Mouse (Mus musculus) olfactory bulb, adult 2 months (tissue): Measurements from ENCODE around the gene Slc22a16.

Experiments used
- CTCF ChIP-seq: fragments of 200-500 bp; IDR thresholded peaks from 2 replicates; pipeline ENCODE4 v1.5.1; 2012; ENCODE audit warnings: low read depth, mild to moderate bottlenecking, low read length, moderate library complexity; ENCODE audit not compliant: insufficient read depth
- POLR2A ChIP-seq: fragments of 200-500 bp; IDR thresholded peaks from 2 replicates; pipeline ENCODE4 v1.6.1; 2012; ENCODE audit warnings: mild to moderate bottlenecking, low read depth, low read length, moderate library complexity; ENCODE audit not compliant: insufficient read depth

DNA sequence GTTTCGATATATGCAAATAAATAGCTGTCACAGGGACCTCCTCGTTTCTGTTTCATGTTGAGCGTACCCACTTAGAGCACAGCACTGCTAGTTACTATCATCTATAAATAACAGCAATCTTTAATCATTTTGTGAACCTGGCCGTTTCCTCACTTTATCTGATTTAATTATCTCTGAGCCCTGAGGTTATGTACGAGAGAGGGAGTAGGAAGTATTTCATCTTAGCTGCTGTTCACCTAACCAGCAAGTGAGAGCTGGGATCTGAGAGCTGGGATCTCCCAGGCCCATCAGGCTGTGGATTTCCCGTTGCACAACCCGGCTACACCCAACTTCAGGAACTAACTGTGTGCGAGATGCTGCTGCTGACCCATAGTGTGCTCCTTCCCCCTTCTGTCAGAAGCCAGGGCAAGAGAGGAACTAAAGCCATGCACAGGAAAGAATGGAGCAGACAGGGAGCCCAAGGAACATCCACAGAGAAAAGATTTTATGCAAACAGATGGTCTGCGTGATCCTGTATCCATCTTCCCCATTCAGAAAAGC lies 44.5 kb upstream of the Slc22a16 start:
- no peak for TF ChIP-seq CTCF
- TF ChIP-seq POLR2A: no peak
